Mouse (Mus musculus) lung, postnatal 14 days (tissue): ENCODE measurements at regions not wholly inside any gene's neighbourhood (a gene's known extent, or its start where the extent isn't known, plus 50 kb on each side); places are given as distances from the start of the nearest gene placed in this dataset.
A peak's percentile ranks its signal among the peaks of the same experiment; 100 is the strongest.
"Not testable (repeated sequence)": the region's sequence is repeated elsewhere in the genome, so short reads cannot be mapped to it uniquely, and the experiment has no call there.

ENCODE experiments used
- DNase-seq: peaks from one replicate; pipeline ENCODE4 v3.0.0; 2021

- DNase-seq: no peak
Observed at GRCm38 (mm10) chr13:101955806-101956418, 187.9 kb upstream of the Pik3r1 start.

- DNase-seq: peak; percentile 35
Observed at GRCm38 (mm10) chr13:101957782-101958181, 189.8 kb upstream of the Pik3r1 start.

- no peak for DNase-seq
Observed at GRCm38 (mm10) chr13:101965537-101965936, 197.5 kb upstream of the Pik3r1 start.

- no peak for DNase-seq
Observed at GRCm38 (mm10) chr13:101966799-101967397, 198.9 kb upstream of the Pik3r1 start.

GRCm38 (mm10) chr13:101967466-101967865 lies 199.4 kb upstream of the Pik3r1 start:
- DNase-seq: no peak

GRCm38 (mm10) chr13:101976766-101977165 lies 208.7 kb upstream of the Pik3r1 start:
- DNase-seq: no peak

- peak; percentile 69 for DNase-seq
Observed at GRCm38 (mm10) chr13:101980171-101980835, 212.3 kb upstream of the Pik3r1 start.

GRCm38 (mm10) chr13:101988637-101989413 lies 220.8 kb upstream of the Pik3r1 start:
- DNase-seq: peak; percentile 36

GRCm38 (mm10) chr13:101991729-101992128 lies 223.7 kb upstream of the Pik3r1 start:
- DNase-seq: no peak

GRCm38 (mm10) chr13:101994779-101995178 lies 226.8 kb upstream of the Pik3r1 start:
- DNase-seq: peak; percentile 64

- no peak for DNase-seq
Observed at GRCm38 (mm10) chr13:101995529-101995928, 227.5 kb upstream of the Pik3r1 start.

- no peak for DNase-seq
Observed at GRCm38 (mm10) chr13:101996144-101996543, 228.1 kb upstream of the Pik3r1 start.

- no peak for DNase-seq
Observed at GRCm38 (mm10) chr13:101997415-101997814, 229.4 kb upstream of the Pik3r1 start.

- no peak for DNase-seq
Observed at GRCm38 (mm10) chr13:102006565-102006964, 238.5 kb upstream of the Pik3r1 start.

GRCm38 (mm10) chr13:102011965-102012364 lies 243.9 kb upstream of the Pik3r1 start:
- no peak for DNase-seq

GRCm38 (mm10) chr13:102014514-102014913 lies 246.5 kb upstream of the Pik3r1 start:
- DNase-seq: no peak

- no peak for DNase-seq
Observed at GRCm38 (mm10) chr13:102014958-102015357, 246.9 kb upstream of the Pik3r1 start.

GRCm38 (mm10) chr13:102016518-102016917 lies 248.5 kb upstream of the Pik3r1 start:
- DNase-seq: peak; percentile 15

GRCm38 (mm10) chr13:102022273-102022672 lies 254.3 kb upstream of the Pik3r1 start:
- DNase-seq: no peak

- DNase-seq: no peak
Observed at GRCm38 (mm10) chr13:102022757-102023156, 254.7 kb upstream of the Pik3r1 start.

- DNase-seq: no peak
Observed at GRCm38 (mm10) chr13:102023624-102024023, 255.6 kb upstream of the Pik3r1 start.

- no peak for DNase-seq
Observed at GRCm38 (mm10) chr13:102025138-102025537, 257.1 kb upstream of the Pik3r1 start.

GRCm38 (mm10) chr13:102025547-102025946 lies 257.5 kb upstream of the Pik3r1 start:
- DNase-seq: not testable (repeated sequence)
